Mouse (Mus musculus): ENCODE measurements around the gene Tmed9.
"Not testable (repeated sequence)": the region's sequence is repeated elsewhere in the genome, so short reads cannot be mapped to it uniquely, and the experiment has no call there.

Gene Tmed9

GRCm38 (mm10) chr13:55567949-55568348 is 5.6 kb upstream of the Tmed9 start:
- DNase-seq (ENCODE audit: low read depth), result no peak

GRCm38 (mm10) chr13:55568524-55568923 is 5.0 kb upstream of the Tmed9 start:
- DNase-seq (ENCODE audit: low read depth), result not testable (repeated sequence)

- DNase-seq (ENCODE audit: low read depth), result peak; percentile 36
These were observed 3.7 kb upstream of the Tmed9 start for GRCm38 (mm10) chr13:55569726-55570285.

GRCm38 (mm10) chr13:55570286-55570973 is 3.1 kb upstream of the Tmed9 start:
- peak; percentile 43 for DNase-seq (ENCODE audit: low read depth)

GRCm38 (mm10) chr13:55571027-55571751 is 2.3 kb upstream of the Tmed9 start, which contains the start of gene Fam193b:
Fam193b (minus strand) TSS chr13:55571120.
- DNase-seq (ENCODE audit: low read depth), result peak; percentile 95

GRCm38 (mm10) chr13:55571977-55572376 is 1.6 kb upstream of the Tmed9 start:
- peak; percentile 27 for DNase-seq (ENCODE audit: low read depth)

GRCm38 (mm10) chr13:55574321-55574720 is 789 bp downstream of the Tmed9 start:
- DNase-seq (ENCODE audit: low read depth), result peak; percentile 41

GRCm38 (mm10) chr13:55575932-55576331 is 2.4 kb downstream of the Tmed9 start:
- DNase-seq (ENCODE audit: low read depth), result peak; percentile 50

- not testable (repeated sequence) for DNase-seq (ENCODE audit: low read depth)
These were observed 3.3 kb downstream of the Tmed9 start for GRCm38 (mm10) chr13:55576872-55577271.

- DNase-seq (ENCODE audit: low read depth), result no peak
These were observed 4.6 kb downstream of the Tmed9 start for GRCm38 (mm10) chr13:55578086-55578485.

- DNase-seq (ENCODE audit: low read depth), result peak; percentile 27
These were observed 18.5 kb downstream of the Tmed9 start for GRCm38 (mm10) chr13:55591961-55592490.

GRCm38 (mm10) chr13:55592512-55593253 is 19.2 kb downstream of the Tmed9 start:
- peak; percentile 97 for DNase-seq (ENCODE audit: low read depth)

- DNase-seq (ENCODE audit: low read depth), result no peak
These were observed 19.8 kb downstream of the Tmed9 start for GRCm38 (mm10) chr13:55593254-55593747.

GRCm38 (mm10) chr13:55595375-55595774 is 21.8 kb downstream of the Tmed9 start:
- no peak for DNase-seq (ENCODE audit: low read depth)

- DNase-seq (ENCODE audit: low read depth), result no peak
These were observed 23.3 kb downstream of the Tmed9 start for GRCm38 (mm10) chr13:55596802-55597201.

GRCm38 (mm10) chr13:55599566-55600540 is 26.3 kb downstream of the Tmed9 start, which contains the start of gene B4galt7:
B4galt7 (plus strand) TSS chr13:55599896.
- DNase-seq (ENCODE audit: low read depth), result peak; percentile 85

- DNase-seq (ENCODE audit: low read depth), result peak; percentile 80
These were observed 27.1 kb downstream of the Tmed9 start for GRCm38 (mm10) chr13:55600657-55601056.

GRCm38 (mm10) chr13:55601611-55602010 is 28.1 kb downstream of the Tmed9 start:
- DNase-seq (ENCODE audit: low read depth), result peak; percentile 90

- DNase-seq (ENCODE audit: low read depth), result no peak
These were observed 31.1 kb downstream of the Tmed9 start for GRCm38 (mm10) chr13:55604606-55605005.

GRCm38 (mm10) chr13:55606899-55607623 is 33.5 kb downstream of the Tmed9 start:
- no peak for DNase-seq (ENCODE audit: low read depth)
